Mouse (Mus musculus) neural tube, embryonic 13.5 days (tissue): ENCODE measurements around the gene Pde4d. TPM values are rescaled to one million over a fixed set of nuclear protein-coding genes. Genes with fewer than 3 reads are reported as not detected.

Source experiments
- microRNA counts: library from miRNA; unstranded; fragments of <30 nt; microRNA quantifications from one replicate; lab custom pipeline; 2016
- microRNA-seq: library from miRNA; unstranded; fragments of <30 nt; microRNA quantifications from one replicate; pipeline ENCODE4, GENCODE M21; 2016
- polyA plus RNA-seq: library from polyadenylated mRNA; unstranded; fragments of >200 nt; fragmentation: Nextera tagmentation; extraction: Ambion mirVana; gene quantifications from 2 replicates; pipeline ENCODE4 v1.2.1, GENCODE M21; 2015

Gene Pde4d
- polyA plus RNA-seq, 1 experiment from 2014 or later: 15.5 TPM

MicroRNAs encoded within 50 kb of the gene (microRNA counts, 519-probe panel; counts per million panel counts)
- microRNA mmu-miR-1904 (lab: Ali Mortazavi, UCI) (not detected), microRNA mmu-miR-582-3p (lab: Ali Mortazavi, UCI) (not detected), microRNA mmu-miR-582-5p (lab: Ali Mortazavi, UCI) (3,113 counts per million, percentile 37 among the panel's probes with 10 or more counts)

Small RNA genes within 50 kb of the gene (microRNA-seq; reads per million reads assigned to microRNA genes)
- gene Mir1904 (not detected), gene Mir582 (15.0 reads per million, percentile 31 among the genes with 10 or more reads in this experiment)

Other genes starting within 250 kb of the Pde4d start
- 2.2 and 2.5 TPM in 2 replicates for gene Elovl7, start 235.5 kb upstream of the Pde4d start, polyA plus RNA-seq
- 2.5 and 3.2 TPM in 2 replicates for gene Depdc1b, start 133.6 kb upstream of the Pde4d start, polyA plus RNA-seq